Mouse (Mus musculus) MEL (cell line): ENCODE measurements around the gene Erich6. TPM values are rescaled to one million over a fixed set of nuclear protein-coding genes. Genes with fewer than 3 reads are reported as not detected.

Source experiments
- DNase-seq: peaks from one replicate; pipeline ENCODE4 v3.0.0; 2011; ENCODE audit warnings: low read depth, low spot score
- H3K27ac ChIP-seq: 2 replicates; pipeline ENCODE4 v1.5.1; 2012; ENCODE audit warnings: low read depth, mild to moderate bottlenecking, control low read depth, low read length, moderate library complexity; ENCODE audit not compliant: control insufficient read depth
- H3K27me3 ChIP-seq, 2 experiments: fragments of 150-350 bp in 1 of 2; sonication (generic) in 1 of 2; 2 replicates each; pipeline ENCODE4 v1.6.1; 2012; ENCODE audit warnings: low read length in 2 of 2, mild to moderate bottlenecking in 2 of 2, improper control_type of control experiment in 1 of 2, moderate library complexity in 1 of 2; ENCODE audit not compliant: insufficient read depth in 2 of 2, control insufficient read depth in 1 of 2
- H3K36me3 ChIP-seq, 2 experiments: 2 replicates each; pipeline ENCODE4 v1.6.1; 2012 to 2014; ENCODE audit warnings: low read length in 2 of 2, improper control_type of control experiment in 1 of 2, inconsistent platforms in 1 of 2, mild to moderate bottlenecking in 1 of 2; ENCODE audit not compliant: insufficient read depth in 2 of 2, control insufficient read depth in 1 of 2
- H3K4me1 ChIP-seq, 2 experiments: fragments of 150-350 bp in 1 of 2; sonication (generic) in 1 of 2; 2 replicates each; pipeline ENCODE4 v1.6.1; 2012; ENCODE audit warnings: low read length in 2 of 2, improper control_type of control experiment in 1 of 2, mild to moderate bottlenecking in 1 of 2; ENCODE audit not compliant: insufficient read depth in 2 of 2, control insufficient read depth in 1 of 2
- H3K4me3 ChIP-seq, 2 experiments: fragments of 150-350 bp in 1 of 2; sonication (generic) in 1 of 2; 2 replicates each; pipeline ENCODE4 v1.5.1; 2012; ENCODE audit warnings: low read depth in 2 of 2, low read length in 2 of 2, mild to moderate bottlenecking in 2 of 2, moderate library complexity in 2 of 2, control low read depth in 1 of 2, improper control_type of control experiment in 1 of 2; ENCODE audit not compliant: control insufficient read depth in 1 of 2, insufficient read depth in 1 of 2
- H3K79me2 ChIP-seq: 2 replicates; pipeline ENCODE4 v1.6.1; 2012; ENCODE audit warnings: mild to moderate bottlenecking, low read length, moderate library complexity; ENCODE audit not compliant: control insufficient read depth, poor library complexity, insufficient read depth
- H3K9ac ChIP-seq: 2 replicates; pipeline ENCODE4 v1.6.1; 2012; ENCODE audit warnings: low read depth, mild to moderate bottlenecking, control low read depth, low read length, moderate library complexity; ENCODE audit not compliant: control insufficient read depth, poor library complexity, severe bottlenecking
- H3K9me3 ChIP-seq: fragments of 150-350 bp; sonication (generic); replicated peaks from 2 replicates; pipeline ENCODE4 v1.6.1; 2012; ENCODE audit warnings: mild to moderate bottlenecking, low read length, improper control_type of control experiment, moderate library complexity; ENCODE audit not compliant: insufficient read depth
- CTCF ChIP-seq, 3 experiments: IDR thresholded peaks in 2 of 3; conservative IDR thresholded peaks in 1 of 3; 2 replicates each; pipeline ENCODE4 v1.5.1; 2011 to 2012; ENCODE audit warnings: low read length in 3 of 3, low read depth in 2 of 3, mild to moderate bottlenecking in 2 of 3, improper control_type of control experiment in 1 of 3, inconsistent platforms in 1 of 3, mixed read lengths in 1 of 3, moderate library complexity in 1 of 3; ENCODE audit not compliant: control insufficient read depth in 1 of 3, insufficient read depth in 1 of 3, poor library complexity in 1 of 3, severe bottlenecking in 1 of 3
- GATA1 ChIP-seq: IDR thresholded peaks from 2 replicates; pipeline ENCODE4 v1.6.1; 2011; ENCODE audit warnings: low read depth, low read length, improper control_type of control experiment
- HCFC1 ChIP-seq: IDR thresholded peaks from 2 replicates; pipeline ENCODE4 v1.6.1; 2012; ENCODE audit warnings: low read depth, mild to moderate bottlenecking, inconsistent platforms, low read length, improper control_type of control experiment, moderate library complexity
- JUND ChIP-seq: IDR thresholded peaks from 2 replicates; pipeline ENCODE4 v1.6.1; 2011; ENCODE audit warnings: low read depth, mild to moderate bottlenecking, improper control_type of control experiment, low read length
- KAT2A ChIP-seq: conservative IDR thresholded peaks from 2 replicates; pipeline ENCODE4 v1.6.1; 2012; ENCODE audit warnings: low read depth, low read length, improper control_type of control experiment, inconsistent platforms
- MAX ChIP-seq: IDR thresholded peaks from 2 replicates; pipeline ENCODE4 v1.6.1; 2011; ENCODE audit warnings: low read length, improper control_type of control experiment
- MAZ ChIP-seq: IDR thresholded peaks from 2 replicates; pipeline ENCODE4 v1.6.1; 2012; ENCODE audit warnings: low read depth, mild to moderate bottlenecking, inconsistent platforms, low read length, improper control_type of control experiment
- MEF2A ChIP-seq: IDR thresholded peaks from 2 replicates; pipeline ENCODE4 v1.6.1; 2014; ENCODE audit warnings: low read depth, mild to moderate bottlenecking, inconsistent platforms, low read length, improper control_type of control experiment; ENCODE audit not compliant: poor library complexity, insufficient replicate concordance, severe bottlenecking; ENCODE audit errors: extremely low read depth
- MXI1 ChIP-seq: IDR thresholded peaks from 2 replicates; pipeline ENCODE4 v1.6.1; 2011; ENCODE audit warnings: mild to moderate bottlenecking, low read depth, low read length, improper control_type of control experiment
- MYB ChIP-seq: IDR thresholded peaks from 2 replicates; pipeline ENCODE4 v1.6.1; 2011; ENCODE audit warnings: mild to moderate bottlenecking, low read depth, low read length, improper control_type of control experiment
- NRF1 ChIP-seq: IDR thresholded peaks from 2 replicates; pipeline ENCODE4 v1.6.1; 2014; ENCODE audit warnings: low read depth, mild to moderate bottlenecking, inconsistent platforms, low read length, improper control_type of control experiment, moderate library complexity; ENCODE audit not compliant: poor library complexity, insufficient read depth, severe bottlenecking
- POLR2AphosphoS5 ChIP-seq: IDR thresholded peaks from 2 replicates; pipeline ENCODE4 v1.6.1; 2012; ENCODE audit warnings: low read depth, borderline replicate concordance, mild to moderate bottlenecking, inconsistent platforms, low read length, moderate library complexity, mixed read lengths
- RAD21 ChIP-seq: IDR thresholded peaks from 2 replicates; pipeline ENCODE4 v1.6.1; 2011; ENCODE audit warnings: mild to moderate bottlenecking, low read depth, low read length, improper control_type of control experiment
- RCOR1 ChIP-seq: IDR thresholded peaks from 2 replicates; pipeline ENCODE4 v1.6.1; 2012; ENCODE audit warnings: low read depth, mild to moderate bottlenecking, inconsistent platforms, low read length, improper control_type of control experiment
- SIN3A ChIP-seq: IDR thresholded peaks from 2 replicates; pipeline ENCODE4 v1.6.1; 2012; ENCODE audit warnings: low read length, improper control_type of control experiment, inconsistent platforms
- SMC3 ChIP-seq: IDR thresholded peaks from 2 replicates; pipeline ENCODE4 v1.6.1; 2011; ENCODE audit warnings: low read depth, low read length, improper control_type of control experiment
- TAL1 ChIP-seq: IDR thresholded peaks from 2 replicates; pipeline ENCODE4 v1.6.1; 2012; ENCODE audit warnings: mild to moderate bottlenecking, inconsistent platforms, low read length, moderate library complexity, mixed read lengths
- TCF12 ChIP-seq: IDR thresholded peaks from 2 replicates; pipeline ENCODE4 v1.6.1; 2014; ENCODE audit warnings: low read depth, mild to moderate bottlenecking, inconsistent platforms, low read length, improper control_type of control experiment, moderate library complexity
- UBTF ChIP-seq: IDR thresholded peaks from 2 replicates; pipeline ENCODE4 v1.6.1; 2012; ENCODE audit warnings: low read depth, mild to moderate bottlenecking, inconsistent platforms, low read length, improper control_type of control experiment, moderate library complexity, borderline replicate concordance; ENCODE audit not compliant: insufficient read depth
- USF1 ChIP-seq: IDR thresholded peaks from 2 replicates; pipeline ENCODE4 v1.6.1; 2014; ENCODE audit warnings: low read depth, mild to moderate bottlenecking, inconsistent platforms, low read length, improper control_type of control experiment, moderate library complexity
- ZC3H11A ChIP-seq: IDR thresholded peaks from 2 replicates; pipeline ENCODE4 v1.6.1; 2012; ENCODE audit warnings: low read depth, mild to moderate bottlenecking, inconsistent platforms, low read length, improper control_type of control experiment
- ZKSCAN1 ChIP-seq: IDR thresholded peaks from 2 replicates; pipeline ENCODE4 v1.6.1; 2012; ENCODE audit warnings: low read depth, mild to moderate bottlenecking, inconsistent platforms, low read length, improper control_type of control experiment, moderate library complexity
- ZNF384 ChIP-seq: IDR thresholded peaks from 2 replicates; pipeline ENCODE4 v1.6.1; 2012; ENCODE audit warnings: low read depth, mild to moderate bottlenecking, inconsistent platforms, low read length, improper control_type of control experiment
- polyA plus RNA-seq, 2 experiments: library from polyadenylated mRNA; stranded (reverse) in 1 of 2; unstranded in 1 of 2; fragments of >175 nt in 1 of 2; fragments of >200 nt in 1 of 2; gene quantifications; 2 replicates each; pipeline versions ENCODE4 v1.2.1 to v1.2.4; 2012; ENCODE audit warnings: low replicate concordance in 2 of 2, low read depth in 1 of 2; ENCODE audit not compliant: insufficient read length in 2 of 2, insufficient read depth in 1 of 2, missing spikeins in 1 of 2
- total RNA-seq: library from RNA; depleted of rRNA; stranded (reverse); fragments of 300-350 nt; gene quantifications from 2 replicates; pipeline ENCODE4 v1.2.3, GENCODE M21; 2012; rRNA removed

The Erich6 gene
- total RNA-seq = not detected in 2 replicates
- polyA plus RNA-seq = under 1 TPM in 1 of 2 experiments, not detected in 1; 0.08 TPM

DNA sequence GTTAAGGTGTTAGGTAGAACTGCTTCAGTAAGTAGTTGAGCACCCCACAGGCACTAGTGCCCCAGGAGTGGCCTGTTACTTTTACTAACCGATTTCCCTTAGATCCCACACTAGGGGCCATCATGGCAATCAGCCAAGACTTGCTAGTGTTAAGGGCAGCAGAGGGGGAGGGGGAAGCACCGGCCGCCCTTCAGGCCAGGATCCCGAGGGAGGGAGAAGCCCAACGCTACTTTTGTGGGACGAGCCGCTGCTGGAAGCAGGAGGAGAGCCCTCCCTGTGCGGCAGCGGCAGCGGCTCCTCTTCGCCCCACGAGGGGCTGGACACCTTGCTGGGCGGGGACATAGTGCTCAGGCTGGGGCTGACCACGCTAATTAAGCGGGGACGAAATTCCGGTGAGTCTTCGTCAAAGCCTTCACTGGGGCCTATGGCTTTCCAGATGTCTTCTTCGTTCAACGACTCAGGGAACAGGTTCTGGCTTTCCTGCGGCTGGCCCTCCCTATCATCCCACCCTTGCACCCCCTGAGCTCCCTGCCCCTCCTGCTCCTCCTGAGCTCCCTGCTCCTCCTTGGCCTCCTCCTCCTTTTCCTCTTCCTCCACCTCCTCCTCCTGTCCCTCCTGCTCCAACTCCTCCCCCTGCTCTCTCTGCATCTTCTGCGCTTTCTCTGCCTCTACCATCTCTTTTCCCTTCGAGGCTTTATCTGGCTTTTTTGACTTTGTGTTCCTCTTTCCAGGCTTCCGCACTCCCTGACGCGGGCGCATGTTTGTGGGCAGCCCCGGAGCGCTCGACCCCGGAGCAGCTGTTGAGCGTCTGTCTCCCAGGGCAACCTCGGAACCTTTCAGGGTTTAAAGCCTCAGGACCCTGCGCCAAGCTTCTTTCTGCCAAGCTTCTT, at the start of gene Erich6:
Erich6 (minus strand) TSS at position 802 of the 890 bp plus-strand sequence.
- Histone ChIP-seq H3K9ac (peak within 1 kb of the TSS; percentile 53), H3K27me3 (no peaks in the 10 kb centered on the region), H3K79me2 (no peaks in the 10 kb centered on the region), H3K4me3 (peak within 1 kb of the TSS; percentile 43 to 58), H3K27ac (no peak within 1 kb of the TSS), H3K4me1 (peaks cover 0 to 5% of the 10 kb centered on the region in 2 experiments; a peak in 1 of 4 replicates), H3K36me3 (no peaks in the 10 kb centered on the region; a peak in 1 of 4 replicates), H3K9me3 (no peaks in the 10 kb centered on the region)
- DNase-seq = peak; percentile 71
- TF ChIP-seq CTCF (IDR thresholded peaks at IDR 0.05 in 2 of 3, conservative IDR thresholded peaks at IDR 0.05 in 1 of 3; ENCODE audit: control insufficient read depth in 1 of 3, insufficient read depth in 1 of 3, low read depth in 2 of 3, low read length in 3 of 3, poor library complexity in 1 of 3, severe bottlenecking in 1 of 3) (no peak), RAD21 (no peak), KAT2A (no peak), MAZ (no peak), SMC3 (no peak), ZC3H11A (no peak), MXI1 (no peak), RCOR1 (peak; percentile 11; the same call in 1 of the 2 replicates), MEF2A (no peak), ZKSCAN1 (no peak), SIN3A (peak; percentile 34; the same call in 1 of the 2 replicates), UBTF (no peak), JUND (no peak), MYB (no peak), TAL1 (no peak)

DNA sequence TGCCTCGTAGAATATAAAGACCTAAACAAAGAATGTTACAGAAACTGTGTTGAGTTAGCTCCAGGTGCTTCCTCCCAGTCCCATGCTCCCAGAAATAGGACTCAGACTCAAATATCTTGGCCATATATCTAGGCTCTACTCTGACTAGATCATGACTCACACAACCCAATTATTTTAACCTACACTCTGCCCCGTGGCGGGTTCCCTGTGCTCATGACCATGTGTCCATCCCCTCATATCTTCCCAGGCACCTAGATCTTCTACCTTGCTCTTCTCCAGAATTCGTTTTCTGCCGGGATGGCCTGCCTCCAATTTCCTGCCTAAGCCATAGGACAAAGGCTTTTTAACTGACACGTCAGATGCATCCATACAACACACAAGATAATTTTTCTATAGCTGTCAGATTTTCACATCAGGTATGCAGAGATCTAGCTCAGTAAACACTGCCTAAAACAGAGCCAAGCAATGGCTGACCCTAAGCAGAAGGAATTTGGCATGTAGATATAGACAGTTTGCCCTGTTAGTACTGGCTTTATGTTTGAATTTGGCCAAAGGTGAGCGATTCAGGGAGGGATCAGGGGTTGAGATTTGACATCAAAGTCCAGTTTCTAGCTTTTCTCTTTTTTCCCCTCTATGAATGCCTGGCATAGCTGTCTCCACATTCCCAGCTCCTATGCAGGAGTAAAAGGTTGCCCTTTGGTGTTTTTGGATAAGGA, 49.4 kb upstream of the Erich6 start:
- Histone ChIP-seq H3K36me3 (peaks cover 9 to 29% of the 10 kb centered on the region in 2 experiments), H3K4me1 (peaks cover 11 to 22% of the 10 kb centered on the region in 2 experiments), H3K9me3 (no peaks in the 10 kb centered on the region), H3K27me3 (no peaks in the 10 kb centered on the region), H3K4me3 (no peak overlapping the region), H3K79me2 (peaks cover 55% of the 10 kb centered on the region), H3K27ac (no peak overlapping the region), H3K9ac (no peak overlapping the region)
- no peak for TF ChIP-seq SMC3
- TF ChIP-seq SIN3A = no peak
- TF ChIP-seq NRF1 = no peak
- TF ChIP-seq CTCF (IDR thresholded peaks at IDR 0.05 in 2 of 3, conservative IDR thresholded peaks at IDR 0.05 in 1 of 3; ENCODE audit: control insufficient read depth in 1 of 3, insufficient read depth in 1 of 3, low read depth in 2 of 3, low read length in 3 of 3, poor library complexity in 1 of 3, severe bottlenecking in 1 of 3) = no peak
- no peak for TF ChIP-seq GATA1
- no peak for TF ChIP-seq ZC3H11A
- TF ChIP-seq UBTF = no peak
- TF ChIP-seq HCFC1 = no peak
- TF ChIP-seq POLR2AphosphoS5 = no peak
- TF ChIP-seq TCF12 = no peak
- no peak for TF ChIP-seq MAX
- TF ChIP-seq JUND = no peak
- TF ChIP-seq RCOR1 = no peak
- no peak for TF ChIP-seq ZNF384
- TF ChIP-seq USF1 = no peak
- DNase-seq = no peak
